Mouse (Mus musculus): ENCODE results near the gene Dedd2. TPM values are rescaled to one million over a fixed set of nuclear protein-coding genes. Genes with fewer than 3 reads are reported as not detected.

Gene Dedd2
- polyA plus RNA-seq, 1 experiment from 2014 or later, result 14.9 TPM

DNA sequence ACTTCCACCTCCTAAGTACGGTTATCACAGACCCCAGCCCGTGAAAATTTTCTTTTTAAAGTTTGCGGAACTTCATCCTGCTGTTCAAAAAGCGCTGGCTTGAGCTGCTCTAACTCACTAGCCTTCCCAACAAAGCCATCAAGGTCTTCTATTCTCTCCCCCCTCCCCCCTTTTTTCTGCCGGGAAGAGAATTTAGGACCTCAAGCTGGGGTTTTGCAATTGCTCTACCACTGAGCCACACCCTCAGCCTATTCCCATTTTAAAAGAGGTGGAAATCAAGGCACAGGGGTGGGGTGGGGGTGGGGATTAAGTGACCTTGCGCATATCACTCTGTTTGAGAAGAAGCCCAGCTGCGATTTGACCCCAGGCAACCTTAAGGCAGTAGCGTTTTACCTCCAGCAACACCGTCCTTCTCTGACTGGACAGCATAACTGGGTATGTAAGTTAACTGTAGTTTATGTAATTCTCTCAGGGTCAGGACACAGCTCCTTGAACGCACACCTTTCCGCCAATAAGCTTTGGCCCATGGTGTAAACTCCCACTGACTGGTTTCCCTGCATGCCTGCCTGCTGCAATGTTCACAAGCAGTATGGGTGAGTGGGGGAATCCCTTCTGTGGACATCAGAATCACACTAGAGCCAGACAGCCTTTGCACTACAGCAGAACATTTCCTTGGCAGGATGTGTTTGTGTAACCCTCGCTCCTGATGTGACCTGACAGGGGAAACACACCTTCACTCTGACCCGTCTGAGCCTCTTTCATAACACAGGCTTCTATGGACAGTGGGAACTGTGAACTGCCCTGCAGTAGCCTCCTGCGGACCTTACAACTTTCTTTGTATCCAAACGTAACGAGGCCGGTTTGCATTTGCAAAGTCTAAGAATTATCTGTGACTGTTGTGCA is 43.8 kb upstream of the Dedd2 start:
- no peak overlapping the region for H3K9ac ChIP-seq (replicated peaks; ENCODE audit: low read depth, low read length)
- H3K4me2 ChIP-seq (ENCODE audit: low read depth, low read length), result no peak overlapping the region
- no peak for ATAC-seq (ENCODE audit: low read depth)
- no peak overlapping the region for H3K4me3 ChIP-seq (ENCODE audit: low read depth, low read length)
- no peaks in the 10 kb centered on the region for H3K9me3 ChIP-seq (ENCODE audit: control insufficient read depth, low read length)
- H3K4me1 ChIP-seq (ENCODE audit: control insufficient read depth, insufficient read depth, low read length), result peaks cover 7% of the 10 kb centered on the region; the same call in 1 of the 2 replicates
- no peak overlapping the region for H3K27ac ChIP-seq (ENCODE audit: low read depth, low read length)
- no peaks in the 10 kb centered on the region for H3K36me3 ChIP-seq (ENCODE audit: control insufficient read depth, insufficient read depth, low read length)
- WGBS, result 25% methylated on average over 17 of the region's 17 CpGs
- H3K27me3 ChIP-seq (ENCODE audit: control insufficient read depth, insufficient read depth, low read length), result no peaks in the 10 kb centered on the region

DNA sequence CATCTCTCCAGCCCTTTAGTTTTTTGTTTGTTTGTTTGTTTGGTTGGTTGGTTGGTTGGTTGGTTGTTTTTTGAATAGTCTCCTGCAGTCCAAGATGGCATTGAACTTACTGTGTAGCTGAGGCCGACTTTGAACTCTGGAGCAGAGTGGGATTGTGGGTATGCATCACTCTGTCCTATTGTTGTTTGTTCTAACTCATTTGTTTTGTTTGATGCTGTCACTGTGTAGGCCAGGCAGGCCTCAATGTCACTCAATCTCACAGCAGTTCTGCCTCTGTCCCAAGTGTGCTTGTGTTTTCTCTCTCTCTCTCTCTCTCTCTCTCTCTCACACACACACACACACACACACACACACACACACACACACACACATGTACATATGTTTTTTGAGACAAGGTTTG is 41.5 kb upstream of the Dedd2 start:
- ATAC-seq (ENCODE audit: low read depth), result no peak
- Histone ChIP-seq H3K27me3 (ENCODE audit: control insufficient read depth, insufficient read depth, low read length) (no peaks in the 10 kb centered on the region), H3K36me3 (ENCODE audit: control insufficient read depth, insufficient read depth, low read length) (no peaks in the 10 kb centered on the region), H3K4me2 (ENCODE audit: low read depth, low read length) (no peak overlapping the region), H3K9me3 (ENCODE audit: control insufficient read depth, low read length) (no peaks in the 10 kb centered on the region), H3K27ac (ENCODE audit: low read depth, low read length) (no peak overlapping the region), H3K9ac (replicated peaks; ENCODE audit: low read depth, low read length) (no peak overlapping the region), H3K4me3 (ENCODE audit: low read depth, low read length) (no peak overlapping the region), H3K4me1 (ENCODE audit: control insufficient read depth, insufficient read depth, low read length) (0 out of 2 replicates have a peak, but pooled peaks cover under 1% of the 10 kb centered on the region)
- 75% methylated on average over 1 of the region's 1 CpGs for WGBS

DNA sequence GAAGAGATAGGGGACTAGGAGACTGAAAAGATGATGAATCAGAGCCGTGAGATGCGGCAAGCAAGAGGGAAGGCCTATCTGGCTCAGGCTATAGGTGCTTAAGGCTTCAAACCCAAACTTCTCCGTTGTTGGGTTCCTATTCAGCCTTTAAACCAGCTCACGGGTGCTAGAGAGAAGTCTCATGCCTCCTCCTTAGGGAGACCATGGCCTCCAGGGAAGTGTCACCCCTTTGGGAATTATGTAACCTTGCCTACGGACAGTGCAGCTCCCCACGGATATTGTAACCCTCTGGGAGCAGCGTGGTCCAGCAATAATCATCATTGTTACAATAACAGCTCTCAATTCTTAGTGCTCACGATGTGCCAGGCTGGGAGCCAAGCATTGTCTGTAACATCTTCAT is 31.4 kb upstream of the Dedd2 start:
- peak overlapping the region; percentile 99 for H3K4me2 ChIP-seq (ENCODE audit: low read depth, low read length)
- H3K9ac ChIP-seq (replicated peaks; ENCODE audit: low read depth, low read length), result peak overlapping the region; percentile 48
- WGBS, result 9% methylated on average over 8 of the region's 8 CpGs
- no peaks in the 10 kb centered on the region for H3K27me3 ChIP-seq (ENCODE audit: control insufficient read depth, insufficient read depth, low read length)
- H3K4me1 ChIP-seq (ENCODE audit: control insufficient read depth, insufficient read depth, low read length), result peaks cover 15% of the 10 kb centered on the region
- ATAC-seq (ENCODE audit: low read depth), result no peak
- no peaks in the 10 kb centered on the region for H3K9me3 ChIP-seq (ENCODE audit: control insufficient read depth, low read length)
- H3K36me3 ChIP-seq (ENCODE audit: control insufficient read depth, insufficient read depth, low read length), result no peaks in the 10 kb centered on the region
- H3K4me3 ChIP-seq (ENCODE audit: low read depth, low read length), result peak overlapping the region; percentile 71
- peak overlapping the region; percentile 70 for H3K27ac ChIP-seq (ENCODE audit: low read depth, low read length)

DNA sequence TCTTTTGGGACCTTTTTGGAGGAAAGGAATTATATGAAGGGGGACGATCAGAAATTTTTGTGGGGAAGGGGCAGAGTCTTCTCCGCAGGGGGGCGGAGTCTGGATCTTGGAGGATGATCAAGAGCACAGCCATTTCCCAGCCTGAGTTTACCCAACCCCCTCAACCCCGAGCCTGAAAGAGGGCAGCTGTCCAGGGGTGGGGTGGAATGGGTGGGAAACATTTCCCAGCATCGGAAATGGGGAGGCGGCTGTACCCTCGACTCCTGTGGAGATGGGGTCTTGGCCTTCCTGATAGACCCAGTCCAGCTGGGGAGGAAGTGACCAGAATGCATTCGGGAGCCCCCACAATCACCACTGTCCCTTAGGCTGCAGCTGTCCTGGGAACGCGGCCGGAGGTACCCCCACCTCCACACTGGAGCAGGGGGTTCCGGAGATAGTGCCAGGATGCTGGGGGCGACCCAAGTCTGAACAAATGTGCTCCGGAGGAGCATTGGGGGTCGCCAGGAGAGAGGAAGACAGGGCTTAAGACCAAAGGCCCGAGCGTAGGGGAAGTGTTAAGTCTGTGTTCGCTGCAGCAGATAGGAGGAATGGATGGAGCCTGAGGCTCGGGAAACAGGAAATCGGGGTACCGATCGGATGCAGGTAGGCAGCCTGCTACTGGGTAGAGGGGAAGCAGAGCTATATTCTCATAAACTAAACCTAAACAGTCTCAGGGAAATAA is 30.8 kb upstream of the Dedd2 start:
- H3K4me2 ChIP-seq (ENCODE audit: low read depth, low read length), result peak overlapping the region; percentile 99
- no peak for ATAC-seq (ENCODE audit: low read depth)
- peak overlapping the region; percentile 70 for H3K27ac ChIP-seq (ENCODE audit: low read depth, low read length)
- H3K4me3 ChIP-seq (ENCODE audit: low read depth, low read length), result peak overlapping the region; percentile 71
- no peaks in the 10 kb centered on the region for H3K36me3 ChIP-seq (ENCODE audit: control insufficient read depth, insufficient read depth, low read length)
- H3K4me1 ChIP-seq (ENCODE audit: control insufficient read depth, insufficient read depth, low read length), result peaks cover 20% of the 10 kb centered on the region
- no peaks in the 10 kb centered on the region for H3K27me3 ChIP-seq (ENCODE audit: control insufficient read depth, insufficient read depth, low read length)
- 3% methylated on average over 22 of the region's 22 CpGs for WGBS
- peak overlapping the region; percentile 48 for H3K9ac ChIP-seq (replicated peaks; ENCODE audit: low read depth, low read length)
- H3K9me3 ChIP-seq (ENCODE audit: control insufficient read depth, low read length), result no peaks in the 10 kb centered on the region

DNA sequence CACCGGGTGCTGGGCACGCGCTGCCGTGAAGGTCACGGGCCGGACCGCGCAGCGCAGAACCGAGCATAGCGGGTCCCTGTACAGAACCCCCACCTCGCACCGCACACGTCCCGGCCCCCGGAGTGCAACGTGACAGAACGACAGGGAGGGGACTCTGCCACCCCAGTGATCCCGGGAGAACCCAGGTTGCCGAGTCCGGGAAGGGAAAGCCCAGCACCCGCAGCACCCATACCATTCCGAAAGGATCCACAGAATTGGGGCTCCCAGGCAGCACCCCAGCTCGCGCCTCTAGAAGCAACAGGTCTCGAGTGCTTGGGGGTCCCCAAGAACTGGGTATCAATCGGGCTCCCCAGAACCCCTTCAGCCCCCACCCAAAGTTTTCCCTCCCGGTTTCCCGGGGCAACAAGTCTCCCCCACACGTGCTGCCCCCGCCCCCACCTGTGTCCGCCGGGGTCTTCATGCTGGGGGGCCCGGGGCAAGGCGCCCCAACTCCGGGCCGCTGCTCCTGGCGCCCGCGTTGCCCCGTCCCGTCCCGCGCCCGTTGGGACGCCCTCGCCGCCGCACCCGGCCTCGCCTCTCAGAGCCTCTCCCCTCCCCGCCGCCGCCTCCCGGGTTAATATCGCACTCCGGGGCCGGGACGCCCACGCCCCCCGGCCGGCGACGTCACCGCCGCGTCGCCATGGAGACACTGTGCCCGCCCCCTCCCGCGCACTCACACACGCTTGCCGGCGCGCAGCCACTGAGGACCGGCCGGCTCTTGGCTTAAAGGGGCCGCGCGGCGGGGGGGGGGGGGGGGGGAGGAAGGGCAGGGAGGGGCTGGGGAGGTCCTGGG is 29.9 kb upstream of the Dedd2 start, which contains the start of gene Erf:
Erf (minus strand) TSS at position 621 of the 832 bp plus-strand sequence.
- H3K4me2 ChIP-seq (ENCODE audit: low read depth, low read length), result peak within 1 kb of the TSS; percentile 99
- peaks cover 21% of the 10 kb centered on the region for H3K4me1 ChIP-seq (ENCODE audit: control insufficient read depth, insufficient read depth, low read length)
- WGBS, result 0% methylated on average over 38 of the region's 81 CpGs
- H3K4me3 ChIP-seq (ENCODE audit: low read depth, low read length), result peak within 1 kb of the TSS; percentile 71
- H3K9me3 ChIP-seq (ENCODE audit: control insufficient read depth, low read length), result no peaks in the 10 kb centered on the region
- peak within 1 kb of the TSS; percentile 87 for H3K27ac ChIP-seq (ENCODE audit: low read depth, low read length)
- H3K9ac ChIP-seq (replicated peaks; ENCODE audit: low read depth, low read length), result peak within 1 kb of the TSS; percentile 70
- ATAC-seq (ENCODE audit: low read depth), result peak; percentile 81
- H3K27me3 ChIP-seq (ENCODE audit: control insufficient read depth, insufficient read depth, low read length), result no peaks in the 10 kb centered on the region
- no peaks in the 10 kb centered on the region for H3K36me3 ChIP-seq (ENCODE audit: control insufficient read depth, insufficient read depth, low read length)

DNA sequence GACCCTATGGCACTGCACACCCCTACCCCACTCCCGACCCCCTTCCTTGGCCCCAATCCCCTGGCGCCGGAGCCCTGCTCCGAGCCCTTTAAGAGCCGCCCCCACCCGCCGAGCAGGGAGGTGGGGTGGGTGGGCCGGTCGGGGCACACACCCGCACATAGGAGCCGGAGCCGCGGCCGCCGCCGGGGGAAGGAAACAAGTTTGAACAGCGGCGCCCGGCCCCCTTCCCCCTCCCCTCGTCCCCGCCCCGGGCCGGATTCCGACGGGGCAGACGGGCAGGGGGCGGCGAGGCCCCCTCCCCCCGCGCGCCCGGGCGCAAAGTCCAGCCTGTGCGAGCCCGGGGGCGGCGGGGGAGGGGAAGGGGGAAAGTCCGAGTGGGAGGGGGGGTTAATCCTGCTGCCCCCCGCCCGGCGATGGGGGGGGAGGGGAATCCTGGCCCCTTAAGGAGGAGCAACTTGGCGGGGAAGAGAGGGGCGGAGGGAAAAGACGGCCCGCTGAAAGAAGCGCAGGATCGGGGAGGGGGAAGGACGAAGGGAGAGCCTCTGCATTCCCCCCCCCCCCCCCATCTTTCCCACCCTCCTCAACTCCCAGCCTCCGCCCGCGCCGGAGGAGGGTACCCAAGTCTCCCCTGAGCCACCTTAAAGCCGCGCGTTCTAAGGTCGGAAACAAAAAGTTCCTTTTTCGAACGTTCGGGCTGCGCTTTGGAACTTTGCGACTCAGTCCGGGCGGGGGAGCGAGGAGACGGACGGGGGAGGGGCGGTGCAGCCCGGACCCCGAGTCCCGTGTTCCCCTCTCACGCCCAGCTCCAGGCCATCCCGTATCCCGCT is 29.1 kb upstream of the Dedd2 start:
- Histone ChIP-seq H3K9ac (replicated peaks; ENCODE audit: low read depth, low read length) (peak overlapping the region; percentile 70), H3K27me3 (ENCODE audit: control insufficient read depth, insufficient read depth, low read length) (no peaks in the 10 kb centered on the region), H3K36me3 (ENCODE audit: control insufficient read depth, insufficient read depth, low read length) (no peaks in the 10 kb centered on the region), H3K4me3 (ENCODE audit: low read depth, low read length) (peak overlapping the region; percentile 71), H3K9me3 (ENCODE audit: control insufficient read depth, low read length) (no peaks in the 10 kb centered on the region), H3K4me1 (ENCODE audit: control insufficient read depth, insufficient read depth, low read length) (peaks cover 21% of the 10 kb centered on the region), H3K27ac (ENCODE audit: low read depth, low read length) (peak overlapping the region; percentile 87), H3K4me2 (ENCODE audit: low read depth, low read length) (peak overlapping the region; percentile 99)
- 2% methylated on average over 34 of the region's 73 CpGs for WGBS
- peak; percentile 22 for ATAC-seq (ENCODE audit: low read depth)

DNA sequence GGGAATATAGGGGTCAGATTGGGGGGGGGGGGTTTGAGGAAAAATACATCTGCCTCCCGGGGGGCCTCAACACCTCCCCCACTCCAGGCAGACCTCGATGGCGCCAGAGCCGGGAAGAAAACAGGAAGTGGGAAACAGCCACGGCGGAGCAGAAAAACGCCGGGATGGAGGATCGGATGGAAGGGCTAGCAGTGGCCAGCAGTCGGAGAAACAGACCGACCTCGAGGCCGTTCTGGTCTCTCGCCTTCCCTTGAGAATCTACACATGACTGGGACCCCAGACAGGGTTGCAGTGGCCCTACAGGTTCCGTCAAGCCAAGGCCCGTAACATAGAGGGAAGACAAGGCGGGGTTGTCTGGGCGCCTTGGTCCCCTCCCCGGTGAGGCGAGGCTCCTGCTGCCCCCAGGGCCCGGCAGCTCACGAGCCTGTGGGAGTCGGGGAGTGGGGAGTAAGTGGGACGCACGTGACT is 28.5 kb upstream of the Dedd2 start:
- 0% methylated on average over 25 of the region's 25 CpGs for WGBS
- Histone ChIP-seq H3K27ac (ENCODE audit: low read depth, low read length) (peak overlapping the region; percentile 87), H3K27me3 (ENCODE audit: control insufficient read depth, insufficient read depth, low read length) (no peaks in the 10 kb centered on the region), H3K9ac (replicated peaks; ENCODE audit: low read depth, low read length) (peak overlapping the region; percentile 70), H3K4me2 (ENCODE audit: low read depth, low read length) (peak overlapping the region; percentile 99), H3K36me3 (ENCODE audit: control insufficient read depth, insufficient read depth, low read length) (no peaks in the 10 kb centered on the region), H3K4me3 (ENCODE audit: low read depth, low read length) (peak overlapping the region; percentile 71), H3K4me1 (ENCODE audit: control insufficient read depth, insufficient read depth, low read length) (peaks cover 21% of the 10 kb centered on the region), H3K9me3 (ENCODE audit: control insufficient read depth, low read length) (no peaks in the 10 kb centered on the region)
- peak; percentile 11 for ATAC-seq (ENCODE audit: low read depth)
